Mouse (Mus musculus): ENCODE measurements around the gene Katnal1. TPM values are rescaled to one million over a fixed set of nuclear protein-coding genes. Genes with fewer than 3 reads are reported as not detected.

Katnal1 gene
- polyA plus RNA-seq, 1 experiment from 2014 or later = 42.3 TPM

- H3K36me3 ChIP-seq (ENCODE audit: control insufficient read depth, insufficient read depth, low read length) = no peaks in the 10 kb centered on the region
- no peak overlapping the region for H3K9ac ChIP-seq (replicated peaks; ENCODE audit: low read depth, low read length)
- no peaks in the 10 kb centered on the region for H3K9me3 ChIP-seq (ENCODE audit: control insufficient read depth, low read length)
- H3K4me3 ChIP-seq (ENCODE audit: low read depth, low read length) = no peak overlapping the region
- no peak overlapping the region for H3K4me2 ChIP-seq (ENCODE audit: low read depth, low read length)
- H3K4me1 ChIP-seq (ENCODE audit: control insufficient read depth, insufficient read depth, low read length) = no peaks in the 10 kb centered on the region
- WGBS = 72% methylated on average over 6 of the region's 6 CpGs
- ATAC-seq (ENCODE audit: low read depth) = no peak
- H3K27ac ChIP-seq (ENCODE audit: low read depth, low read length) = no peak overlapping the region
- no peaks in the 10 kb centered on the region for H3K27me3 ChIP-seq (ENCODE audit: control insufficient read depth, insufficient read depth, low read length)
These were observed 61.4 kb downstream of the Katnal1 start for GRCm38 (mm10) chr5:148867766-148868165.

DNA sequence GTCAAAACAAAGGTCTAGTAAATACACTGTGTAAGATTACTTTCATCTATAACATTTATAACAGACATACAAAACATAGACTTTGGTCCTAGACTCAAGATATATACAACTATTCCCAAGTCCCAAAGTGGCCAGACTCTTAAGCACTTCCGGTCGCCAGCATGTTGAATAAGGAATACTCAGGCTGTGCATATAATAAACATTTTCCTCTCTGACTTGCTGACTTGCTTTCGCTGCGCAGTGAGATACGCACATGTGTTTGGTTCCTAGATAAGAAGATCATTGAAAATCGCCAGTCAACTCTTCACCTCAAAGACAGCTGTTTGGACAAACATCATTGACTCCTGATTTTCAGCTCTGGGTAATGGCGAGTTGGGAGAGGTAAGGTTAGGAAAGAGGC, 61.9 kb downstream of the Katnal1 start:
- Histone ChIP-seq H3K4me2 (ENCODE audit: low read depth, low read length) (no peak overlapping the region), H3K9me3 (ENCODE audit: control insufficient read depth, low read length) (no peaks in the 10 kb centered on the region), H3K9ac (replicated peaks; ENCODE audit: low read depth, low read length) (no peak overlapping the region), H3K27ac (ENCODE audit: low read depth, low read length) (no peak overlapping the region), H3K36me3 (ENCODE audit: control insufficient read depth, insufficient read depth, low read length) (no peaks in the 10 kb centered on the region), H3K4me3 (ENCODE audit: low read depth, low read length) (no peak overlapping the region), H3K4me1 (ENCODE audit: control insufficient read depth, insufficient read depth, low read length) (no peaks in the 10 kb centered on the region), H3K27me3 (ENCODE audit: control insufficient read depth, insufficient read depth, low read length) (no peaks in the 10 kb centered on the region)
- no peak for ATAC-seq (ENCODE audit: low read depth)
- WGBS = 93% methylated on average over 7 of the region's 7 CpGs

DNA sequence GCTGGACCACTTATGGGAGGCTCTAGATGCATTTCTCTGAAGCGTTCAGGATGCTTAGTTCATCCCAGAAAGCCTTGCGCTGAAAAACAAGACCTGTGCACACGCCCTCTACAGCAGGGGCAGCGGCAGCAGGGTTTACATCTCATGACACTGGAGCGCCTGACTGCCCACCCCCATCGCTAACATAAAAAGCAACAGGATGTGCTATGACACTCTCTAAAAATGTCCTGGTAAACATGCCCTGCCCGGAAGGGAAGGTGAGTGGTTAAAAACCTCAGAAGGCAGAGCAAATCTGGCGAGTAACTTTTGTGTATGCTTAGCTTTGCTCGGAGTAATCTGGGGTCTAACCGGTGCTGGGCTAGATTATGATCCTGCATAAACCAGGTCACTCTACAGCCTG, 62.5 kb downstream of the Katnal1 start:
- Histone ChIP-seq H3K27me3 (ENCODE audit: control insufficient read depth, insufficient read depth, low read length) (no peaks in the 10 kb centered on the region), H3K4me1 (ENCODE audit: control insufficient read depth, insufficient read depth, low read length) (no peaks in the 10 kb centered on the region), H3K9me3 (ENCODE audit: control insufficient read depth, low read length) (no peaks in the 10 kb centered on the region), H3K4me2 (ENCODE audit: low read depth, low read length) (no peak overlapping the region), H3K36me3 (ENCODE audit: control insufficient read depth, insufficient read depth, low read length) (no peaks in the 10 kb centered on the region), H3K4me3 (ENCODE audit: low read depth, low read length) (no peak overlapping the region), H3K27ac (ENCODE audit: low read depth, low read length) (no peak overlapping the region), H3K9ac (replicated peaks; ENCODE audit: low read depth, low read length) (no peak overlapping the region)
- ATAC-seq (ENCODE audit: low read depth) = no peak
- WGBS = 81% methylated on average over 10 of the region's 10 CpGs

DNA sequence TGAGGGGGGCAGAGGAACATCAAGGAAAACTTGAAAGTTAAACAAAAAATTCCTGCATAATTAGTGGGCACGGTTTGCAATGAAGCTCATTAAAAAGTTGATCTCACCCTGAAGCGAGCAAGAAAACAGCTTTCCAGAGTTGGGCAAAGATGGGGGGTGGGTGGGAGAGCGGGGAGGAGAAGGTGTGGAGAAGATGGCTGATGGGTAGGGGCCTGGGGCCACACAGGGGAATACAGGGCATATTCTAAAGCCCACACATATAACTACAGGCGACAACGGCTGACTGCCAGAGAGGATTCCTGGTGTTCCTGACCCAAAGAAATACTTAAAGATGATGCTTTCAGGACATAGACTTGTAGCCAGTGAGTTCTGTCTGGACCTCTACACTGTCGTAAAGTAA, 65.7 kb downstream of the Katnal1 start:
- no peak overlapping the region for H3K27ac ChIP-seq (ENCODE audit: low read depth, low read length)
- H3K4me3 ChIP-seq (ENCODE audit: low read depth, low read length) = no peak overlapping the region
- 71% methylated on average over 6 of the region's 6 CpGs for WGBS
- no peak overlapping the region for H3K9ac ChIP-seq (replicated peaks; ENCODE audit: low read depth, low read length)
- H3K36me3 ChIP-seq (ENCODE audit: control insufficient read depth, insufficient read depth, low read length) = no peaks in the 10 kb centered on the region
- no peak overlapping the region for H3K4me2 ChIP-seq (ENCODE audit: low read depth, low read length)
- H3K27me3 ChIP-seq (ENCODE audit: control insufficient read depth, insufficient read depth, low read length) = no peaks in the 10 kb centered on the region
- H3K9me3 ChIP-seq (ENCODE audit: control insufficient read depth, low read length) = no peaks in the 10 kb centered on the region
- no peak for ATAC-seq (ENCODE audit: low read depth)
- H3K4me1 ChIP-seq (ENCODE audit: control insufficient read depth, insufficient read depth, low read length) = no peaks in the 10 kb centered on the region

DNA sequence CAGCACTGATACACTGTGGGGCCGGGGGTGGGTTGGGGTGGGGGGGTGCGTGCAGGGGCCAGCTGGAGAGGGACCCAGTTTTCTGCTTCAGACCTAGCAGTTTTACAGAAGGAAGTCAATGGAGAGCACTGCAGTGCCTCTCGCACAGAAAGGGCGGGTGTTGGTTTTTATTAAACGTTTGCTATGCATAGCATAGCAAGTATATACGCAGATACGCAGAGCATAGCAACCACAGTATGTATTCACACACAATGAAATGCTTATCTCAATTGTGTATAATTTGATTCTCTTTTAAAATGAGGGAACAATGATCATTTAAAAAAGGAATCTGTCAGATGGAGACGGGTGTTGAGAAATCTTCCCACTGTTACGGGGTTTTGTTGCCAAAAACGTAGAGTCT, 66.3 kb downstream of the Katnal1 start:
- no peak for ATAC-seq (ENCODE audit: low read depth)
- H3K4me1 ChIP-seq (ENCODE audit: control insufficient read depth, insufficient read depth, low read length) = no peaks in the 10 kb centered on the region
- no peaks in the 10 kb centered on the region for H3K9me3 ChIP-seq (ENCODE audit: control insufficient read depth, low read length)
- H3K4me3 ChIP-seq (ENCODE audit: low read depth, low read length) = no peak overlapping the region
- WGBS = 84% methylated on average over 10 of the region's 10 CpGs
- H3K9ac ChIP-seq (replicated peaks; ENCODE audit: low read depth, low read length) = no peak overlapping the region
- no peaks in the 10 kb centered on the region for H3K36me3 ChIP-seq (ENCODE audit: control insufficient read depth, insufficient read depth, low read length)
- no peak overlapping the region for H3K27ac ChIP-seq (ENCODE audit: low read depth, low read length)
- H3K4me2 ChIP-seq (ENCODE audit: low read depth, low read length) = no peak overlapping the region
- no peaks in the 10 kb centered on the region for H3K27me3 ChIP-seq (ENCODE audit: control insufficient read depth, insufficient read depth, low read length)

- Histone ChIP-seq H3K9me3 (ENCODE audit: control insufficient read depth, low read length) (no peaks in the 10 kb centered on the region), H3K27ac (ENCODE audit: low read depth, low read length) (no peak overlapping the region), H3K36me3 (ENCODE audit: control insufficient read depth, insufficient read depth, low read length) (no peaks in the 10 kb centered on the region), H3K4me2 (ENCODE audit: low read depth, low read length) (no peak overlapping the region), H3K4me3 (ENCODE audit: low read depth, low read length) (no peak overlapping the region), H3K27me3 (ENCODE audit: control insufficient read depth, insufficient read depth, low read length) (no peaks in the 10 kb centered on the region), H3K4me1 (ENCODE audit: control insufficient read depth, insufficient read depth, low read length) (no peaks in the 10 kb centered on the region), H3K9ac (replicated peaks; ENCODE audit: low read depth, low read length) (no peak overlapping the region)
- no peak for ATAC-seq (ENCODE audit: low read depth)
- 66% methylated on average over 8 of the region's 8 CpGs for WGBS
These were observed 67.0 kb downstream of the Katnal1 start for GRCm38 (mm10) chr5:148862136-148862535.

DNA sequence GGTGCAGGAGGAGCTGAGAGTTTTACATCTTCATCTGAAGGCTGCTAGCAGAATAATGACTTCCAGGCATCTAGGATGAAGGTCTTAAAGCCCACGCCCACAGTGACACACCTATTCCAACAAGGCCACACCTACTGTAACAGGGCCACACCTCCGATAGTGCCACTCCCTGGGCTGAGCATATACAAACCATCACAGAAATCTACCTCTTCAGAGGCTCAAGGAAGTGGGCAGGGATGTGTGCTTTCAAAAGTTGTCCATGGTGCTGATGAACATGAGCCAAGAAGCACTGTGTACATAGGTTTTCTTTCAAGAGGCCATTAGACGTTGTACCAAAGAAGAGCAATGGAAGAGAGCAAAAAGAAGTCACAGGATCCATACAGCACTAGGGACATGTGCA, 71.6 kb downstream of the Katnal1 start:
- no peaks in the 10 kb centered on the region for H3K36me3 ChIP-seq (ENCODE audit: control insufficient read depth, insufficient read depth, low read length)
- H3K4me2 ChIP-seq (ENCODE audit: low read depth, low read length) = no peak overlapping the region
- H3K4me1 ChIP-seq (ENCODE audit: control insufficient read depth, insufficient read depth, low read length) = no peaks in the 10 kb centered on the region
- no peaks in the 10 kb centered on the region for H3K27me3 ChIP-seq (ENCODE audit: control insufficient read depth, insufficient read depth, low read length)
- H3K27ac ChIP-seq (ENCODE audit: low read depth, low read length) = no peak overlapping the region
- no peak for ATAC-seq (ENCODE audit: low read depth)
- H3K4me3 ChIP-seq (ENCODE audit: low read depth, low read length) = no peak overlapping the region
- H3K9me3 ChIP-seq (ENCODE audit: control insufficient read depth, low read length) = no peaks in the 10 kb centered on the region
- H3K9ac ChIP-seq (replicated peaks; ENCODE audit: low read depth, low read length) = no peak overlapping the region
- 90% methylated on average over 3 of the region's 3 CpGs for WGBS

DNA sequence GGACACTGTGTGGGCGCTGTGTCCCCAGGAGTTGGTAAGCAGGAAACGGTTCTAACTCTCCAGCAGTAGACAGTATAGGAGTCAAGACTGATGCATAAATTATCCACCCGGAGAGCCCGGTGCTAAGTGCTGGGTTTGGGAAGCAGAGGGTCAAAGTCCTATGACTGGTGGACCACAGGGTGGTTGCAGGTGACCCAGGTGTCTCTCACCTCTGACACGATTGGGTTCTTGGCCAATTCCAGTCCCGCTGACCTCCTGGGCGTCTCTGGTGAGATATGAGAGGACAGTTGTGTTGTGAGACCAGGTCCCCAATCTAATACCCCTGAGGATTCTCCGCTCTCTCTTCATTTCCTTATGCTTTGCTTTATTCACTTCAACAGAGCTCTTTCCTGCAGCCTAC, 74.1 kb downstream of the Katnal1 start:
- ATAC-seq (ENCODE audit: low read depth) = no peak
- WGBS = 83% methylated on average over 8 of the region's 8 CpGs

GRCm38 (mm10) chr5:148854166-148854565, 75.0 kb downstream of the Katnal1 start:
- Histone ChIP-seq H3K9me3 (ENCODE audit: control insufficient read depth, low read length) (no peaks in the 10 kb centered on the region), H3K36me3 (ENCODE audit: control insufficient read depth, insufficient read depth, low read length) (no peaks in the 10 kb centered on the region), H3K27ac (ENCODE audit: low read depth, low read length) (no peak overlapping the region), H3K4me2 (ENCODE audit: low read depth, low read length) (no peak overlapping the region), H3K9ac (replicated peaks; ENCODE audit: low read depth, low read length) (no peak overlapping the region), H3K27me3 (ENCODE audit: control insufficient read depth, insufficient read depth, low read length) (no peaks in the 10 kb centered on the region), H3K4me3 (ENCODE audit: low read depth, low read length) (no peak overlapping the region), H3K4me1 (ENCODE audit: control insufficient read depth, insufficient read depth, low read length) (no peaks in the 10 kb centered on the region)
- 31% methylated on average over 5 of the region's 5 CpGs for whole genome bisulfite sequencing
- no peak for ATAC-seq (ENCODE audit: low read depth)

More for the DNA sequence above, 74.1 kb downstream of the Katnal1 start:
- Histone ChIP-seq H3K9ac (replicated peaks; ENCODE audit: low read depth, low read length) (no peak overlapping the region), H3K36me3 (ENCODE audit: control insufficient read depth, insufficient read depth, low read length) (no peaks in the 10 kb centered on the region), H3K4me1 (ENCODE audit: control insufficient read depth, insufficient read depth, low read length) (no peaks in the 10 kb centered on the region), H3K9me3 (ENCODE audit: control insufficient read depth, low read length) (no peaks in the 10 kb centered on the region), H3K27ac (ENCODE audit: low read depth, low read length) (no peak overlapping the region), H3K4me3 (ENCODE audit: low read depth, low read length) (no peak overlapping the region), H3K4me2 (ENCODE audit: low read depth, low read length) (no peak overlapping the region), H3K27me3 (ENCODE audit: control insufficient read depth, insufficient read depth, low read length) (no peaks in the 10 kb centered on the region)

DNA sequence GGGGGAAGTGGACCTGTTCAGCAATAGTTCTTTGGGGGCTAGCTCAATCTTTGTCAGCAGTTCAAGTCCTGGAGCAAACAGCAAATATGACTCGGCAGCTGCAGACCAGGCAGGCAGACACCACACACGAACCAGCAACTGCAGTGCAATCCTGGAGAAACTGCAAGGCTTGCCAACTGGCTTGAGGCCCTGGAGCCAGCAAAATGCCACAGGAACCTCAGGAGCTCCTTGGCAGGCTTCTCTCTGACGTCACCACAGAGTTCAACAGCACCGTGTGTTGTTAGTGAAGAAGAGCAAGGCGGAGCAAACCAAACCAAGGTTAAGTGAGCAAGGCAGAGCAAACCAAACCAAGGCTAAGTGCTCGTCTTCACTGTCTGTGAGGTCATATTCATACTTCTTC, 79.6 kb downstream of the Katnal1 start:
- H3K4me2 ChIP-seq (ENCODE audit: low read depth, low read length) = no peak overlapping the region
- no peaks in the 10 kb centered on the region for H3K27me3 ChIP-seq (ENCODE audit: control insufficient read depth, insufficient read depth, low read length)
- no peaks in the 10 kb centered on the region for H3K36me3 ChIP-seq (ENCODE audit: control insufficient read depth, insufficient read depth, low read length)
- H3K4me3 ChIP-seq (ENCODE audit: low read depth, low read length) = no peak overlapping the region
- no peak for ATAC-seq (ENCODE audit: low read depth)
- no peaks in the 10 kb centered on the region for H3K4me1 ChIP-seq (ENCODE audit: control insufficient read depth, insufficient read depth, low read length)
- H3K9me3 ChIP-seq (ENCODE audit: control insufficient read depth, low read length) = no peaks in the 10 kb centered on the region
- no peak overlapping the region for H3K27ac ChIP-seq (ENCODE audit: low read depth, low read length)
- 94% methylated on average over 6 of the region's 6 CpGs for WGBS
- H3K9ac ChIP-seq (replicated peaks; ENCODE audit: low read depth, low read length) = no peak overlapping the region

Measured in neural tube, embryonic 14.5 days (tissue).